Mouse (Mus musculus): ENCODE data around the gene Hist1h4c. TPM values are rescaled to one million over a fixed set of nuclear protein-coding genes. Genes with fewer than 3 reads are reported as not detected.
A peak's percentile ranks its signal among the peaks of the same experiment; 100 is the strongest.
"Not testable (repeated sequence)": the region's sequence is repeated elsewhere in the genome, so short reads cannot be mapped to it uniquely, and the experiment has no call there.

Gene Hist1h4c
- polyA plus RNA-seq, 1 experiment from 2014 or later = 11.6 TPM

DNA sequence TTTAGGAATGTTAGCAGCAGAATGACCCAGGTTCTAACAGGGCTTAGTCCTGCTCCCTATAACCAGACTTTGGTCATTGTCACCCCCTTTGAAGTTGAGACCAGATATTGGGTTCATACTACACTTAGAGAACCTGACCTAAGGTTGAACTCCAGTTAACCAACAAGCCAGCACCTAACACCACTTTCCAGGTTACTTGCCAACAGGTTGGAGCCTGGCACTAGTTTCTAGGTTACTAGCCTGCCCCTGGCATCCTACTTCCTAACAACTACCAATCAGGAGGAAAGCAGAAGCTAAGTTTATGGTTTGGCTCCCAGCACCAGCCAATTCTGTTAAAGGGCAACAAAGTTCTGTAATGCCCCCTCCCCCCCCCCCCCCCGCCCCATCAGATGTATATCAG is 27.0 kb upstream of the Hist1h4c start:
- no peaks in the 10 kb centered on the region for H3K9me3 ChIP-seq (replicated peaks)
- no peak overlapping the region for H3K9ac ChIP-seq
- H3K4me1 ChIP-seq = peaks cover 60% of the 10 kb centered on the region
- no peak for ATAC-seq
- H3K4me3 ChIP-seq = no peak overlapping the region
- 0 out of 2 replicates have a peak, but pooled peaks cover 2% of the 10 kb centered on the region for H3K27me3 ChIP-seq (replicated peaks)
- no peaks in the 10 kb centered on the region for H3K36me3 ChIP-seq
- H3K4me2 ChIP-seq = no peak overlapping the region
- 0 out of 2 replicates have a peak overlapping the region, but pooled peaks have one; percentile 25 for H3K27ac ChIP-seq
- WGBS (ENCODE audit: insufficient replicate concordance) = no CpG with 5 or more reads among the region's 1 CpGs

DNA sequence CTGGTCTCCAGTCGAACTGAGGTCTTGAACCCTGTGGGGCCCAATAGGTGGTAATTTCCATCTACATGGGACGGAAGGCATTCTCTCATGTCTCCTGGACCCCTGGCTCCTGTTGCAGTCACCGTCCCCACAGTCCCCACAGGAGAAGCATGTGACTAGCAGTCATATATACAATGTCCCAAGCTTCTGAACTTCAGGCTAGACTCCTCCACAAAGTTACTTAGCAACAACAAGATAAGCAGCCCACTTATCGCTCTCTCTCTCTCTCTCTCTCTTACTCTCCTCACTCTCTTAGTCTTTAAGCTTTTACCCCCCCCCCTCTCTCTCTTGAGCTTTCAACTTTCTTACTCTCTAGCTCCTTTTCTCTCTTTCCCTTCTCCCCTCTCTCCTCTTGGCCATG is 26.0 kb upstream of the Hist1h4c start:
- WGBS (ENCODE audit: insufficient replicate concordance) = 44% methylated on average over 4 of the region's 4 CpGs
- Histone ChIP-seq H3K4me1 (peaks cover 53% of the 10 kb centered on the region), H3K4me3 (no peak overlapping the region), H3K4me2 (peak overlapping the region; percentile 27; the same call in 1 of the 2 replicates), H3K27ac (no peak overlapping the region), H3K27me3 (replicated peaks) (0 out of 2 replicates have a peak, but pooled peaks cover 2% of the 10 kb centered on the region), H3K9me3 (replicated peaks) (no peaks in the 10 kb centered on the region), H3K36me3 (no peaks in the 10 kb centered on the region), H3K9ac (peak overlapping the region; percentile 31; the same call in 1 of the 2 replicates)
- 0 out of 2 replicates have a peak, but pooled peaks have one; percentile 30 for ATAC-seq

DNA sequence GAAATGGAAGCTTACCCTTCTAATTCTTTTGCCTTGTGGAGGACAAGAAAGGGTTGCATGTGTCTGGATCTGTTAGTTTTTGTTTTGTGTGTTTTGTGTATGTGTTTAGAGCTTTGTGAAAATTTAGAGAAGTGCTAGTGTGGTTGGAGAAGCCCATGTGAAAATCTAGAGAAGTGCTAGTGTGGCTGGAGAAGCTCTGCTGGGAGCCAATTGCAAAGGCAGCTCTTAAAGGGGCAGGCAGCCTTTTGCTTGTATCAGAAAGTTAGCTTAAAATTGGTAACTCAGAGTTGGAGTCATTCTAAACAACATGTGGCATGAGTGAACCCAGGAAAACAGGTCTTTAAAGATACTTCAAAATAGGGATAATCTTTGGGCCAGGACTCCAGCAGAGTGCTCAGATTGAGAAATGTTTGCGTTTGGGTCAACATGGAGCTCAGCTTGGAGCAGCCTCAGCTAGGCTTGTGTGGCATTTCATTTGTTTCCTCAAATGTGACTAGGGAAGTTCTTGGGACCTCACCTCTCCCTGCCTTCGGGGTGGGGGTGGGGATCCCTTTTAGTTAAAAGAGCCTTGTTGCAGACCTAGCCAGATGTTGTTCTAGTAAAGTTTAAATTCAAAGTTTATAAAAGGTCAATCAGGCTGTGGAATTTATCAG is 19.5 kb upstream of the Hist1h4c start:
- ATAC-seq; H3K4me3 ChIP-seq; H3K4me1 ChIP-seq; H3K9me3 ChIP-seq (replicated peaks); H3K4me2 ChIP-seq; H3K9ac ChIP-seq; H3K36me3 ChIP-seq; H3K27me3 ChIP-seq (replicated peaks): not testable (repeated sequence)
- H3K27ac ChIP-seq = 0 out of 2 replicates have a peak overlapping the region, but pooled peaks have one; percentile 20
- WGBS (ENCODE audit: insufficient replicate concordance) = 12% methylated on average over 2 of the region's 2 CpGs

DNA sequence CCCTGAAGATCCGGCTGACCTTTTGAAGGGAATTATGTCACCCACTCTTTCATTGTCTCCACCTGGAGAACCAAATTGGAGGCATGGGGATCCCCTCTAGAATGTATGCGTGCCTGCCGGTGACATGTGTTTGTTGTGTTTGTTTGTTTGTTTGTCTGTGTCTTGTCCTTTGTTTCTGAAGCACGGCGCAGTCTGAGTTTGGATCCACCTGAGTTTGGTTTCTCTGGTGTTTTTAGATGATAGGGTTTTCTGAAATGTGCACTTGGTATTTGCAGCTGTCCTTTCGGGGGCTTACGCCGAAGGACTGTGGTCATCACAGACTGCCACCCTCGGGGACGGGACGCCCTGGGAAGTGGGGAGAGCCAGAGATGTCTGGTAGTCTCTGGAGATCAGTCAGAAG is 18.9 kb upstream of the Hist1h4c start:
- 44% methylated on average over 11 of the region's 11 CpGs for WGBS (ENCODE audit: insufficient replicate concordance)
- Histone ChIP-seq H3K27ac (0 out of 2 replicates have a peak overlapping the region, but pooled peaks have one; percentile 20), H3K4me2 (no peak overlapping the region), H3K4me3 (no peak overlapping the region), H3K4me1 (0 out of 2 replicates have a peak, but pooled peaks cover 3% of the 10 kb centered on the region), H3K9me3 (replicated peaks) (no peaks in the 10 kb centered on the region), H3K27me3 (replicated peaks) (no peaks in the 10 kb centered on the region; the same call in 1 of the 2 replicates), H3K9ac (no peak overlapping the region), H3K36me3 (no peaks in the 10 kb centered on the region)
- ATAC-seq = no peak

DNA sequence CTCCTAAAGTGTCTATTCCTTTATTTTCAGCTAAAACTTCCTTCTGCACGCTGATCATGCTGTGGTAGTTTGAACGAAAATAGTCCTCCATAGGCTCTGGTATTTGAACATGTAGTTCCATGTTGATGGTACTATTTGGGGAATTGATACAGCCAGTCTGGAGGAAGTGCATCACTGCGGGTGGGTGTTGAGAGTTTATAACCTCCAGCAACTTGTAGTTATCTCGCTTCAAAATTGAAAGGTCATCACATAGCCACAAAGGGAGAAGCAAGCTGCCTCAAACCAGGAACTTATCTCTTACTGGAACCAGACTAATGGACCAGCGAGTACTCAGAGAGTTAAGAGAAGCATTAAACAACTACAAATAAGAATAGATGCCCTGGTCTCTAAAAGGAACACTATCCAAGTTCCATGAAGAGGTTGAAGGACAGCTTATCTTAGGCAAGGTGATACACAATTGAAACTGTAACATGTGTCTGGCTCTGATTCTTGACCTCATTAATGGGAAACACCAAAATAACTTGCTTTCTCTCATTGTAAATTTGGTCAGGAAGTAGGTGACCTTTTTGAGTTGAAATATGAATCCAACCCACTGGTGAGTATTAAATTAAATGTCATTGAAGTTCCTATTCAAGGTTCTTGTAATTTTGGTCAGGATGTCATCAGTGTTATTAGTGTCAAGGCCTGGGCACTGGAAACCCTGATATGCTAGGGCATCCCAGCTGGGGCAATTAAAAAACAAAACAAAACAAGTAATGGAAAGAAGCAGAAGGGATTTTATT is 18.2 kb upstream of the Hist1h4c start:
- no peaks in the 10 kb centered on the region for H3K36me3 ChIP-seq
- H3K27me3 ChIP-seq (replicated peaks) = peaks cover 2% of the 10 kb centered on the region
- H3K9ac ChIP-seq = no peak overlapping the region
- WGBS (ENCODE audit: insufficient replicate concordance) = 27% methylated on average over 5 of the region's 5 CpGs
- ATAC-seq = no peak
- H3K27ac ChIP-seq = no peak overlapping the region
- H3K4me2 ChIP-seq = no peak overlapping the region
- 0 out of 2 replicates have a peak, but pooled peaks cover 4% of the 10 kb centered on the region for H3K4me1 ChIP-seq
- H3K4me3 ChIP-seq = no peak overlapping the region
- H3K9me3 ChIP-seq (replicated peaks) = no peaks in the 10 kb centered on the region

DNA sequence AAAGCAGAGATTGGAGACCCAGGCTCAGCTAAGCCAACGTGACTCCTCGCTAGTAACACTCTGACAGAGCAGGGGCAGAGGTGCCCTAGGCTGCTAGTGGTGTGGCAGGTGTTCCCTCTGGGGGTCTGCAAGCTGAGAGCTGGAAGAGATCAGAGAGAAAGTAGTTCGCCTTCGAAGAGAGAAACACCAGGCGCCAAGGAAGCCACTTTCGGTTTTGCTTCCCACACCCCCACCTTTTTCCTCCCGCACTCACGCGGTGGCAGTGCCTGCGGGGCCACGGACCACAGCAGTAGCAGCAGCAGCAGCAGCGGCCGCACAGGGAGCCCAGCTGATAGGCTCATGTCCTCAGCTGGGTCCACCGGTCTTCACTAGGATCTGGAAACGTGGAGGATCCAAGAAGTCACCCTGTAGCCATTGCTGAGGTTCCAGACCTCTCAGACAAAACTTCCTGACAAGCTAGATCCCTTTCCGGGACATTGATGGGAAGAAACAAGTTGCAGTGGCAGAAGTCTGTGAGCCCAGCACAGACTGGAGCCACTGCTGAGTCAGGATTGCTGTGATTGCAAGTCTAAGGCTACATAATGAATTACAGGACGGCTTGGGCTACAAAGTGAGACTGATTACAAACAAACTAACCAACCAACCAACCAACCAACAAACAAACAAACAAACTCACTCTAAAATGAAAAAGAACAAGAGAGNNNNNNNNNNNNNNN is 12.3 kb upstream of the Hist1h4c start, which contains the start of gene Hfe:
Gene Hfe, minus strand, starts transcription at position 481 of the 716 bp plus-strand sequence.
- Histone ChIP-seq H3K27ac (peak within 1 kb of the TSS; percentile 59), H3K4me1 (peaks cover 22% of the 10 kb centered on the region), H3K9ac (peak within 1 kb of the TSS; percentile 70), H3K27me3 (replicated peaks) (peaks cover 36% of the 10 kb centered on the region), H3K9me3 (replicated peaks) (no peaks in the 10 kb centered on the region), H3K4me3 (peak within 1 kb of the TSS; percentile 57), H3K36me3 (no peaks in the 10 kb centered on the region), H3K4me2 (peak within 1 kb of the TSS; percentile 68)
- 2% methylated on average over 17 of the region's 17 CpGs for WGBS (ENCODE audit: insufficient replicate concordance)
- ATAC-seq = peak; percentile 49; the same call in 1 of the 2 replicates

DNA sequence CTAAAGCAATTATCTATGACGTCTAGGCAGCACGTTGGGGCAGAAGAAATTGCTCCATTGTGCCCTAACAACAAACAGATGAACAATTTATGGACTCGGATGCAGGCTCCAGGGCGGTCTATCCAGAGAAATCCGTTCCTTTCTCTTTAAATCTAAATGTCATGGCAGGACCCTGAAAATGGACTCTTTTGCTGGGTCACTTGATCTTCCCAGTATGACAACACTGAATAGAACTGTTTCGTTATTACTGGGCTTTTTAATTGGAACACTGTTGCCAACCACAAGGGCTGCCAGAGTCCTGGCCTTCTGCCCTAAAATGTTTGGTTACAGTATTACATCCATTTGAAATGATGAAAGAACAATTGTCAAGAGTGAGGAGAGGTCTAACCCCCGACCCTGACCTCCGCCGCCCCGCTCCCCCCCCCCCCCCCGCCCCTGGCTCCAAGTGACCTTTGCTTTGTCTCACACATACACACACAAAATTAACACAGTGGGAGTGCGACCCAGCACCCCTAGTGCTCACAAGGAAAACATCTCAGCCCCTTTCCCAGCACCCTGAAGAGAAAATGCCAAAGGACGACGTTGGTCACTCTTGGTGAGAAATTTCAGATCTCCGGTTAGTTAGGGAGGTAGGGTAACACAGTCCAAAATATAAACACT is 11.6 kb upstream of the Hist1h4c start:
- ATAC-seq = 0 out of 2 replicates have a peak, but pooled peaks have one; percentile 18
- Histone ChIP-seq H3K9ac (peak overlapping the region; percentile 70), H3K4me3 (peak overlapping the region; percentile 57), H3K36me3 (no peaks in the 10 kb centered on the region), H3K4me2 (peak overlapping the region; percentile 68), H3K27me3 (replicated peaks) (peaks cover 36% of the 10 kb centered on the region), H3K4me1 (peaks cover 22% of the 10 kb centered on the region), H3K27ac (peak overlapping the region; percentile 59), H3K9me3 (replicated peaks) (no peaks in the 10 kb centered on the region)
- WGBS (ENCODE audit: insufficient replicate concordance) = 37% methylated on average over 15 of the region's 15 CpGs

DNA sequence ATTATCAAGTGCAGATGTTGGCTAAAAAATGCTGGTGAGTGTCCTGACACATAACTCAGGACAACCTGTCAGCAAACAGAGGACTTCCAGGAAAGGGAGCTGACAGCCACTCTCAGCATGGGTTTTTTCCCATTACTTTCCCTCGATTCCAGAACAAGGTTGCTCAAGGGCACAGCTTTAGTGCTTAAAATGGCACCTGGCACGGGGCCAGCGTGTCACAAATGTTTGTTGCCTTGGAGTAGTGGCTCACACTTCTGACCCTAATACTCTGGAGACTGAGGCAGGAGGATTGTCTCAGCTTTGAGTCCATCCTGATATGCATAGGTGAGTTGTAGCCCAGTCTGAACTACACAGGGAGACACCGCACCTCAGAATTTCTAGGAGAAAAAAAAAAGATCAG is 10.4 kb upstream of the Hist1h4c start:
- Histone ChIP-seq H3K4me2 (no peak overlapping the region), H3K9ac (no peak overlapping the region), H3K27me3 (replicated peaks) (peaks cover 36% of the 10 kb centered on the region), H3K4me1 (peaks cover 22% of the 10 kb centered on the region), H3K4me3 (no peak overlapping the region), H3K9me3 (replicated peaks) (no peaks in the 10 kb centered on the region), H3K36me3 (no peaks in the 10 kb centered on the region), H3K27ac (no peak overlapping the region)
- WGBS (ENCODE audit: insufficient replicate concordance) = 77% methylated on average over 4 of the region's 4 CpGs
- ATAC-seq = no peak

DNA sequence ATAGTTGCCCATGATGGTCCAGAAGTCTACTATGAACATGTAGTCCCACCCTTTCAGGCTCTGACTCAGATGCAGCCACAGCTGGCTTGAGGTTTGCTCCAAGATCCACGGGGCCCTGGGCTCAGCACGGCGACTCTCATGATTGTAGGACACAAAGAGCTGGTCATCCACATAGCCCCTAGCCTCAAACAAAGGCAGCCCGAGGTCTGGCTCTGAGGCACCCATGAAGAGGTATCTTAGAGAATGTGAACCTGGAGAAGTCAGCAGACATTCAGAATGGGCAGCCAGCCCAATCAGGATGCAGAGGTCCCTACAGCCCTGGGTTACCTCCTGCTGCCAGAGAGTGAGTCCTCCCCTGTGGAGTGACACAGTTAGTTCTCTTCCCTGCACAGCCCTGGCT is 9.8 kb upstream of the Hist1h4c start:
- peaks cover 36% of the 10 kb centered on the region for H3K27me3 ChIP-seq (replicated peaks)
- H3K4me1 ChIP-seq = peaks cover 24% of the 10 kb centered on the region
- no peak overlapping the region for H3K4me3 ChIP-seq
- H3K9me3 ChIP-seq (replicated peaks) = no peaks in the 10 kb centered on the region
- no peaks in the 10 kb centered on the region for H3K36me3 ChIP-seq
- H3K9ac ChIP-seq = no peak overlapping the region
- no peak overlapping the region for H3K27ac ChIP-seq
- no peak overlapping the region for H3K4me2 ChIP-seq
- ATAC-seq = no peak
- WGBS (ENCODE audit: insufficient replicate concordance) = 76% methylated on average over 4 of the region's 4 CpGs

DNA sequence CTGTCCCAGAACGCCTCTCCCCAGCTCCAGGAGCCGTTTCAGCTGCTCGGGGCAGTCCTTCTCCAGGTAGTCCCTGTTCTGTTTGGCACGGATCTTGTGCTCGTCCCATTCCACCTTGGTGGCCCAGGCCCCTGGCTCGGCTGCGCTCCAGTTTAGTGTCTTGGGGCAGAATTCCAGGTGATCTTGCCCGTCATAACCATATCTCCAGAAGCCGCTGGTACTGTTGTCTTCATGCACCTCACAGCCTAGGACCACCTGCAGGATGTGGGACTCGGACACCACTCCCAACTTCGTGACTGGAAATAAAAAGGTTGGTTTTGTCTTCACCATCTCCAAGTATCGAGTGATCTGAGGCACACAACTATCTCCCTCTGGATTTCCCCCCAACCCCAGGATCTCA is 8.5 kb upstream of the Hist1h4c start:
- Histone ChIP-seq H3K9ac (no peak overlapping the region), H3K27ac (no peak overlapping the region), H3K4me3 (no peak overlapping the region), H3K4me1 (peaks cover 25% of the 10 kb centered on the region), H3K4me2 (no peak overlapping the region), H3K9me3 (replicated peaks) (no peaks in the 10 kb centered on the region), H3K36me3 (no peaks in the 10 kb centered on the region), H3K27me3 (replicated peaks) (peaks cover 36% of the 10 kb centered on the region)
- WGBS (ENCODE audit: insufficient replicate concordance) = 78% methylated on average over 12 of the region's 12 CpGs
- no peak for ATAC-seq

DNA sequence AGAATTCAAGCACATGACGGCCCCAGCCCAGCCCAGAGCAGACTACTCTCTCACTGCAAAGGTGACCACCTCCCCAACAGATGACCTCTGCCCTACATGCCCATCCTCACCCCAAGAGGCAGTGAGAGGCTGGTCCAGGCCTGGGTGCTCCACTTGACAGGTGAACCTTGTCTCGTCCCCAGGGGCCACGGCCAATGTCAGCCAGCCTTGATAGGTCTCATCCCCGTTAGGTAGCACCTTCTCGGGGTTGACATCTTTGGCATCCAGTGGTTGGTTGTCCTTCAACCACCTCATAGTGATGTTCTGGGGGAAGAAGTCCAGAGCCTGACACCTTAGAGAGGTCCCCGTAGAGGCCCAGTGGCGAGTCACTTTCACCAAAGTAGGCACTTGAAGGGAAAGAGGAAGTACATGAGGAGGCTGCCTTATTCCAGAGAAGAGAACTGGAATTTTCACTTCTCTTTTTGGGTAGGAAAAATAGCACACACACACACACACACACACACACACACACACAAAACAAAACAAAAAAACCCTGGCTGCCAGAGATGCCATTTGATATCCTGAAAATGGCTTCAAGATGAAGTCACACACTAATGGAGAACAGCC is 7.6 kb upstream of the Hist1h4c start:
- H3K27me3 ChIP-seq (replicated peaks) = peaks cover 28% of the 10 kb centered on the region
- ATAC-seq = no peak
- no peaks in the 10 kb centered on the region for H3K36me3 ChIP-seq
- H3K9ac ChIP-seq = no peak overlapping the region
- no peak overlapping the region for H3K4me2 ChIP-seq
- H3K27ac ChIP-seq = no peak overlapping the region
- no peaks in the 10 kb centered on the region for H3K9me3 ChIP-seq (replicated peaks)
- 72% methylated on average over 7 of the region's 7 CpGs for WGBS (ENCODE audit: insufficient replicate concordance)
- H3K4me1 ChIP-seq = peaks cover 26% of the 10 kb centered on the region
- H3K4me3 ChIP-seq = no peak overlapping the region
